Mouse (Mus musculus): ENCODE measurements around the gene Chd2.

GRCm38 (mm10) chr7:73423236-73423635, 118.4 kb downstream of the Chd2 start:
- TF ChIP-seq CTCF (IDR thresholded peaks at IDR 0.05; ENCODE audit: low read depth, low read length) = no peak
- no peak for TF ChIP-seq POLR2A (IDR thresholded peaks at IDR 0.05; ENCODE audit: borderline replicate concordance, low read depth, low read length)

Measured in bone marrow macrophage, adult 2 months (primary cell).